Mouse (Mus musculus): ENCODE results near the gene Rps6kb1.

GRCm38 (mm10) chr11:86527528-86527927 lies 17.1 kb downstream of the Rps6kb1 start:
- TF ChIP-seq EP300 (IDR thresholded peaks at IDR 0.05; ENCODE audit: low read depth) (no peak), CTCF (IDR thresholded peaks at IDR 0.05; ENCODE audit: low read depth) (no peak)
